Mouse (Mus musculus): ENCODE results near the gene Trmt10c. TPM values are rescaled to one million over a fixed set of nuclear protein-coding genes. Genes with fewer than 3 reads are reported as not detected.
"Not testable (repeated sequence)": the region's sequence is repeated elsewhere in the genome, so short reads cannot be mapped to it uniquely, and the experiment has no call there.

Trmt10c gene
- 24.5 and 26.1 TPM in 2 replicates for polyA plus RNA-seq (2016; fragmentation: Nextera tagmentation; extraction: Ambion mirVana)

DNA sequence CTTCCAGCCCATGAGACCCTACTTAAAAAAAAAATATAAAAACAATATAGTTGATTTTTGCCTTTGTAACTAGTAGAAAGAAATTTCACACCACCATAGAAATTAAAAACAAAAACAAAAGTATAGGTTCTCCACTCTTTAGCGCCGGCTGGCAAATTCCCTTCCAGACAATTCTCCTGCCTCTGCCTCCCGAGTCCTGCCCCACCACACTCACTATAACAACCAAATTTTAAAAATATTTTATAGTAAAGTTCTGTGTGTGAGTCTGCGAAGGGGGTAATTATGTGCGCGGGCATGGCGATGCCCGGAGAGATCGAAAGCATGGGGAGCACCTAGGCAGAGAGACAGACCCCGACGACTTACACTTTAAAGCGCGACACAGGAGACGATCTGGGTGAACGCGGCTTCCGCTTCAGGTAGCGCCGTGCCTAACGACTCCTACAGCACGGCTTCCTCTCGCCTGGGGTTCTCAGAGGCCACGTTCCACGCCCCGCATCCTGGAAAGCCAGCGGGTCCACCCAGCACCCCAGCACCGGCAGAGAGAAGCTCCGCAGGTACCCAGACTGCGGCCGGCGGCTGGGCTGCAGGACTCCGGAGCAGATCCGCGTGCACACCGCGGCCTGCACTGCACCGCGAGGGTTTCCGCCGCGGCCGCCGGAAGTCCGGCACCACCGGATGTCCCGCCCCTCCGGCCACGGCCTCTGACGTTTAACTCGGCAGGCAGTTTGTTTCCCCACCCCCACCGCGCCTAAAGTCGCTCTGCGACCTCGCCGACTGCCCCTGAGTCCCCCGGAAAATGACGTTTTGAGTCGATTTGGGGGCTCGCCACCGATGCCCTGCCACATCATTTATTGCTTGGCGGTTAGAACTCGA is at the start of gene Trmt10c:
Trmt10c (minus strand) TSS at position 682 of the 873 bp plus-strand sequence.
- Histone ChIP-seq H3K27me3 (no peaks in the 10 kb centered on the region), H3K4me3 (peak within 1 kb of the TSS; percentile 94), H3K27ac (replicated peaks) (peak within 1 kb of the TSS; percentile 86), H3K4me2 (replicated peaks) (peak within 1 kb of the TSS; percentile 72), H3K9ac (replicated peaks) (peak within 1 kb of the TSS; percentile 82), H3K9me3 (no peaks in the 10 kb centered on the region), H3K4me1 (peaks cover 15% of the 10 kb centered on the region), H3K36me3 (peaks cover 22% of the 10 kb centered on the region)
- WGBS, result under 1% methylated on average over 58 of the region's 63 CpGs
- peak; percentile 100 for ATAC-seq (ENCODE audit: low FRiP score, low read depth)

DNA sequence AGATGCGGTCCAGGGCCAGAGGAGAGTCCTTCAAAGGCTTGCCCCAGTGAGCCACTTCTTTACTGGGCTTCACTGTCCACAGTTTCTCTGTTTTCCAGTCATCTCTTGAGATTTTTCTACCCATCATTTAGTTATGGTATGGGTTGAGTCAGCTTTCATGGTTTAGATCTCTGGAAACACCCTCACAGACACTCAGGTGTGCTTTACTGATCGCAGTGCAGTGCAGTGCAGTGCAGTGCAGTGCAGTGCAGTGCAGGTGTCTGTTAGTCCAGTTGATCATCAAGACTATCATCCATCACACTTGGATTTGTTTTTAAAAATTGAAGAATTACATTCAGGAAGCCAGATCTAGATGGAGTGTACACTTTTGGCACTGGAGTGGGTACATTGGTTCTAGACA is 48.7 kb upstream of the Trmt10c start:
- Histone ChIP-seq H3K4me3 (no peak overlapping the region), H3K27me3 (no peaks in the 10 kb centered on the region), H3K4me1 (no peaks in the 10 kb centered on the region), H3K27ac (replicated peaks) (no peak overlapping the region), H3K4me2 (replicated peaks) (no peak overlapping the region), H3K9me3 (no peaks in the 10 kb centered on the region), H3K9ac (replicated peaks) (no peak overlapping the region), H3K36me3 (peaks cover 14% of the 10 kb centered on the region; the same call in 1 of the 2 replicates)
- WGBS, result 94% methylated on average over 2 of the region's 2 CpGs
- no peak for ATAC-seq (ENCODE audit: low FRiP score, low read depth)

DNA sequence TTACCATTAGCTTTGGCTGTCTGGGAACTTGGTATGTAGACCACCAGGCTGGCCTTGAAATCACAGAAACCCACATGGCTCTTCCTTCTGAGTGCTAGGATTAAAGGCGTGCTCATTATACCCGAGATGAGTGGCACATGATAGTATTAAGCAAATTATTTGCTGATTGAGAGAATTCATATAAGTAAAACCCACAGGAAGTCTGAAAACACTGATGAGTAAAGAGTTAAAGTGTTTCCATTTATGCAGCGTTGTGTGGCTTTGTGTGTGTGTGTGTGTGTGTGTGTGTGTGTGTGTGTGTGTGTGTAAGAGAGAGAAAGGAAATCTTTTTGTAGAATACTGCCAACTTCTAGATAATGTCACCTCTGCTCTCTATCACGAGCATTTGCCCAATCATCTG is 44.1 kb upstream of the Trmt10c start:
- H3K4me3 ChIP-seq, result no peak overlapping the region
- H3K36me3 ChIP-seq, result peaks cover 8% of the 10 kb centered on the region; the same call in 1 of the 2 replicates
- no peak overlapping the region for H3K9ac ChIP-seq (replicated peaks)
- ATAC-seq (ENCODE audit: low FRiP score, low read depth), result no peak
- H3K27ac ChIP-seq (replicated peaks), result no peak overlapping the region
- H3K4me1 ChIP-seq, result peaks cover 2% of the 10 kb centered on the region; the same call in 1 of the 2 replicates
- H3K4me2 ChIP-seq (replicated peaks), result no peak overlapping the region
- no peaks in the 10 kb centered on the region for H3K9me3 ChIP-seq
- no peaks in the 10 kb centered on the region for H3K27me3 ChIP-seq
- 91% methylated on average over 4 of the region's 4 CpGs for WGBS

DNA sequence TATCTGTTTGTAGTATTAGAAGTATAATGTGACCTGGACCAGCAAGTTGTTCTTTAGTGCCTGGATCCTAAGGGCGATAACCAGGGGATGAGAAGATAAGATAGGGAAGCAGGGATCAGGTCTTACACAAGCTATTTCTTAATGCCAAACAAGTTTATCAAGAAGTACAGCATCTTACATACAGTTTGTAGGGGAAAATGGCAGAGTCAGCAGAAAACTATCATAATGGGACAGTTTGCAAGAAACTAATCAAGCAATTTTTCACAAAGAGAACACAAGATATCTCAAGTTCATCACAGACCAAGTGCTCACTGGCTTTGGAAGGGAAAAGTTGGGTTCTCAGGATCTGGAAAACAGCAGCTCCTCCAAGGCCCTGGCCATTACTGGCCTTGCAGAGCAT is 41.8 kb upstream of the Trmt10c start:
- Histone ChIP-seq H3K36me3 (no peaks in the 10 kb centered on the region), H3K4me1 (peaks cover 13% of the 10 kb centered on the region), H3K27ac (replicated peaks) (no peak overlapping the region), H3K4me2 (replicated peaks) (no peak overlapping the region), H3K9me3 (no peaks in the 10 kb centered on the region), H3K27me3 (no peaks in the 10 kb centered on the region), H3K9ac (replicated peaks) (no peak overlapping the region), H3K4me3 (no peak overlapping the region)
- 96% methylated on average over 1 of the region's 1 CpGs for WGBS
- ATAC-seq (ENCODE audit: low FRiP score, low read depth), result no peak

DNA sequence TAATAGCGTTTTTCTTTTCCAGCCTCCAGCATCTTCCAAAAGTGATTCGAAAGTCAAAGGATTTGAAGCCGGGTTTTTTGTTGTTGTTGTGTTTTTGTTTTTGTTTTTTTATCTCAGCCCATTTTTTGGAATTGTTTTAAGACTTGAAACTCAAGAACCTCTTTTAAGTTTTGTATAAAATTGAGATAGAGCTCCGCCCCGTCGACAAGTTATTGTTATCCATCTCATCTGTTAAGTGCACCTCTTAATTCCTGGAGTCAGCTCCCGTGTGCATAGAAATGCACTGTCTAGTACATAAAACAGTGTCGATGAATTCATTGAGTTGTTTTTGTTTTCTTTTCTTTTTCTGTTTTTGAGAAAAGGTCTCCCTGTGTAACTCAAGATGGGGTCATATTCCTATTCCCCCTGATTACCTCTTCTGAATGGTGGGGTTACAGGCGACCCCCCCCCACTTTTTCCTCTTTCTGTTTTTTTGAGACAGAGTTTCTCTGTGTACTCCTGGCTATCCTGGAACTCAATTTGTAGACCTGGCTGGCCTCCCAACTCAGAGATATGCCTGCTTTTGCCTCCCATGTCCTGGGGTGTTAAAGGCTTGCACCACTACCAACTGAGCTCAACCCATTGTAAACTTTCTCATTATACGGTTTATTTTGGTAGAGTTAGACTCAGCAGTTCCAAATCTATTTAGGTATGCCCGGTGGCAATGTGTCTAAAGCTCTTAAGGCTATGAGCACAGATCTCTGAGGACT is 38.7 kb upstream of the Trmt10c start:
- peak overlapping the region; percentile 74 for H3K4me3 ChIP-seq
- no peaks in the 10 kb centered on the region for H3K9me3 ChIP-seq
- peak overlapping the region; percentile 96 for H3K27ac ChIP-seq (replicated peaks)
- H3K4me2 ChIP-seq (replicated peaks), result peak overlapping the region; percentile 58
- H3K27me3 ChIP-seq, result no peaks in the 10 kb centered on the region
- H3K36me3 ChIP-seq, result no peaks in the 10 kb centered on the region
- 9% methylated on average over 11 of the region's 11 CpGs for WGBS
- peak overlapping the region; percentile 79 for H3K9ac ChIP-seq (replicated peaks)
- no peak for ATAC-seq (ENCODE audit: low FRiP score, low read depth)
- peaks cover 14% of the 10 kb centered on the region for H3K4me1 ChIP-seq

DNA sequence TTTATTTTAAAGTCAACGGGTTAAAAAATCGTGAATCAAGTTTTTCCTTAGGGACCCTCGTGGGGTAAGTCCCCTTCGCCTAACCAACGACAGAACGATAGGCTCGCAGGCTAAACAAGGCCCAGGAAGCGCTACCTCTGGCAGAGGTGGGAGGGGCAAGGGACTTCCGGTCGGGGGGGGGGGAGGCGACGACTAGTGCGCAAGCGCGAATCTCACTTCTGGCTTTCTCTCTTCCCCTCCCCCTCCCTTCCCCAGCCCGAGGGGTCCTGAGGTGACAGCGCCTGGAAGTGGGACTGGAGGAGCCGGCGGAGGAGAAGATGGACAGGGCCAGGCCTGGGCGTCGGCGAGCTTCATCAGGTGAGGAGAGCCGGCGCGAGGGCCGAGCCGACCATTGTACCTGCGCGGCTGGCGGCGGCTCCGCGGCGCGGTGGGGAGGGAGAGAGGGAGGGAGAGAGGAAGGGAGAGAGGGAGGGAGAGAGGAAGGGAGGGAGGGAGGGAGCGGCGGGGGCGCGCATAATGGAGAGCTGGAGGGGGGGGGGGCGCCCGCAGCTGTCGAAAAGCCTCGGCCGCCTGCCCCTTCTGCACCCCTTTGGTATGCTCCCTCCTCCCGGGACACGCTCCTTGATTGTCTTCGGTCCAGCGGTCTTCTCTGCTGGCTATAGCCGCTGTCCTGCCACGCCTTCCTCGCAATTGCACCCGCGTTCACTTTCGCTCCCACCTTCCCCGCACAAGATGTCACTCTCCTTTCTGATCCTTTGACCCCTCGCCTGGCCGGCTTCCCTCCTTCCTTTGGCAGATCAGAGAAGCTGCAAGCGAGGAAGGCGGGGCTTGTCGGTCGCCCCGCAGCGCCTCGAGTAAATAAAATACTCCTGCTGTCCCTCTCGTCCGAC is 37.8 kb upstream of the Trmt10c start:
- peak overlapping the region; percentile 58 for H3K4me2 ChIP-seq (replicated peaks)
- H3K27ac ChIP-seq (replicated peaks), result peak overlapping the region; percentile 96
- peak overlapping the region; percentile 74 for H3K4me3 ChIP-seq
- under 1% methylated on average over 41 of the region's 66 CpGs for WGBS
- H3K9me3 ChIP-seq, result no peaks in the 10 kb centered on the region
- H3K4me1 ChIP-seq, result peaks cover 14% of the 10 kb centered on the region
- peak; percentile 93 for ATAC-seq (ENCODE audit: low FRiP score, low read depth)
- peak overlapping the region; percentile 79 for H3K9ac ChIP-seq (replicated peaks)
- H3K27me3 ChIP-seq, result no peaks in the 10 kb centered on the region
- H3K36me3 ChIP-seq, result no peaks in the 10 kb centered on the region

DNA sequence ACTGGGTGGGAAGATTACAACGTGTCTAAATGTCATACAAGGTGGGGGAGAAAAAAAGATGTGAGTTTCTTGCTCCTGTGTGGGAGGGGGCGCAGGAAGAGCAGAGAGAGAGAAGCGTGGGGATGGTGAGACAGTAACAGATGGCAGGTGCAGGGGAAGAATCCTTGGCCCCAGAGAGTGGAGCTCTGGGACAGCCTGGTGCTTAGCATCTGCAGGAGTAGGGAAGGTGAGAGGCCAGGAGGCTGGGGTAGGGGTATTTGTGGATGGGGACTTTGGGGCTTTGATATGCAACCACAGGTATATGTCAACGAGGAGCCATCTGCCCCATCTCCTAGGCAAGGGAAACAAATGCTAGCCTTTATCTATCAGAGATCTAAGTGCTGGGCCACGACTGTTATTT is 36.9 kb upstream of the Trmt10c start:
- Histone ChIP-seq H3K4me3 (no peak overlapping the region), H3K4me2 (replicated peaks) (0 out of 2 replicates have a peak overlapping the region, but pooled peaks have one; percentile 58)

DNA sequence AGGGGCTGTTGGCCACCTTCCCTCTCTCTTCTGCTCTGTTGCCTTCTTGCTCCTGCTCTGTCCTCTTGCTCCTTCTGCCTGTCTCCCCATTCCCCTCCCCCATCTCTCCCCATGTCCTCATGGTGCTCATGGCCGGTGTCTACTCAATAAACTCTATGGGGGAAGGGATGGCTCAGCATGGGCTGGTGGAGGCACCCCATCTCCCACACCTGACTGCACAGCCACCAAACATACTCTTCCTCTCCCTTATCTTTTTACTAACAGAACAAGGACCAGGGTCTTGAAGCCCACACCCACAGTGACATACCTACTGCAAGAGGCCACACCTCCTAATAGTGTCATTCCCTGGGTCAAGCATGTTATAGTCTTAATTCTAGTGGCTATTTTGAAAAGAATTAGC is 36.5 kb upstream of the Trmt10c start:
- 95% methylated on average over 1 of the region's 1 CpGs for WGBS
- Histone ChIP-seq H3K36me3 (no peaks in the 10 kb centered on the region), H3K9me3 (no peaks in the 10 kb centered on the region), H3K27me3 (no peaks in the 10 kb centered on the region), H3K9ac (replicated peaks) (no peak overlapping the region), H3K4me3 (no peak overlapping the region), H3K4me2 (replicated peaks) (no peak overlapping the region), H3K27ac (replicated peaks) (no peak overlapping the region), H3K4me1 (peaks cover 14% of the 10 kb centered on the region)
- no peak for ATAC-seq (ENCODE audit: low FRiP score, low read depth)

More for the DNA sequence above, 36.9 kb upstream of the Trmt10c start:
- Histone ChIP-seq H3K27me3 (no peaks in the 10 kb centered on the region), H3K9me3 (no peaks in the 10 kb centered on the region), H3K27ac (replicated peaks) (peak overlapping the region; percentile 96; the same call in 1 of the 2 replicates), H3K4me1 (peaks cover 14% of the 10 kb centered on the region), H3K9ac (replicated peaks) (no peak overlapping the region), H3K36me3 (no peaks in the 10 kb centered on the region)
- WGBS, result 86% methylated on average over 5 of the region's 5 CpGs
- no peak for ATAC-seq (ENCODE audit: low FRiP score, low read depth)

DNA sequence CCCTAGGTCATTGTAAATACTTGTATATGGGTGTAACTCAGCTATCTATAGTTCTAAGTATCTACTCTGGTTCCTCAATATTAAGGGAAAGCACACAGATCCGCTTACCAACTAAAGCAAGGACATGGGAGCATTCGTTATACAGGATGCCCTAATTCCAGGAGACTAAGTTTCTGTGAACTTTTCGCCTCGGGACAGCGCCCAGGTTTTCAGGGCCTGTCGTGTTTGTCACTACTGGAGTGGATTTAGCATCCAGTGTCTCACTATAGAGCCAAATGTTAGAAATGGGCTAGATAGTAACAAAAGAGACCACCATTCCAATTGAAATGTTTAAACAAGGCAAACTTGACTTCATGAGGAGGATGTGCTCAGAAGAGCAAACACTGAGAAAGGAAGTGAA is 35.5 kb upstream of the Trmt10c start:
- not testable (repeated sequence) for H3K9me3 ChIP-seq; H3K27ac ChIP-seq (replicated peaks); H3K4me3 ChIP-seq; H3K4me2 ChIP-seq (replicated peaks); H3K27me3 ChIP-seq; H3K9ac ChIP-seq (replicated peaks); ATAC-seq (ENCODE audit: low FRiP score, low read depth); H3K36me3 ChIP-seq
- 90% methylated on average over 6 of the region's 6 CpGs for WGBS
- H3K4me1 ChIP-seq, result peaks cover 14% of the 10 kb centered on the region

DNA sequence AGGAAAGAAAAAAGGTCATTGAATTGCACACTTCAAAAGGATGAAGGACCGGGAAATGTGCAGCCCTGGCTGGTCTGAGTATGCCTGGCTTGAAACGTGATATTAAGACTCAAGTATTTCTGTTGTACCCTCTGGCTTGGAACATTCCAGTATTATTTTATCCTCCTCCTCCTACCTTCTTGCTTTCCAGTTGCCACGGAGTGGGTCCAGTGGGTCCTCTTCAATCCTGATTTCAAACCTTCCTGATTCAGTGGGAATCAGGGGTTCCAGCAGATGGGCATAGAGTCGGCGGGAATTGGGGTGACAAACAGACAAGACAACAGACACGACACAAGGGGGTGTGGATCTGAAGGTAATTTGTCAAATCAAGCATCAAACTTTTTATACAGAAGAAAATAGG is 34.9 kb upstream of the Trmt10c start:
- no peak overlapping the region for H3K4me3 ChIP-seq
- no peaks in the 10 kb centered on the region for H3K36me3 ChIP-seq
- H3K27ac ChIP-seq (replicated peaks), result no peak overlapping the region
- no peak for ATAC-seq (ENCODE audit: low FRiP score, low read depth)
- 79% methylated on average over 6 of the region's 6 CpGs for whole genome bisulfite sequencing
- peaks cover 14% of the 10 kb centered on the region for H3K4me1 ChIP-seq
- H3K9ac ChIP-seq (replicated peaks), result no peak overlapping the region
- H3K4me2 ChIP-seq (replicated peaks), result no peak overlapping the region
- H3K27me3 ChIP-seq, result no peaks in the 10 kb centered on the region
- H3K9me3 ChIP-seq, result no peaks in the 10 kb centered on the region

DNA sequence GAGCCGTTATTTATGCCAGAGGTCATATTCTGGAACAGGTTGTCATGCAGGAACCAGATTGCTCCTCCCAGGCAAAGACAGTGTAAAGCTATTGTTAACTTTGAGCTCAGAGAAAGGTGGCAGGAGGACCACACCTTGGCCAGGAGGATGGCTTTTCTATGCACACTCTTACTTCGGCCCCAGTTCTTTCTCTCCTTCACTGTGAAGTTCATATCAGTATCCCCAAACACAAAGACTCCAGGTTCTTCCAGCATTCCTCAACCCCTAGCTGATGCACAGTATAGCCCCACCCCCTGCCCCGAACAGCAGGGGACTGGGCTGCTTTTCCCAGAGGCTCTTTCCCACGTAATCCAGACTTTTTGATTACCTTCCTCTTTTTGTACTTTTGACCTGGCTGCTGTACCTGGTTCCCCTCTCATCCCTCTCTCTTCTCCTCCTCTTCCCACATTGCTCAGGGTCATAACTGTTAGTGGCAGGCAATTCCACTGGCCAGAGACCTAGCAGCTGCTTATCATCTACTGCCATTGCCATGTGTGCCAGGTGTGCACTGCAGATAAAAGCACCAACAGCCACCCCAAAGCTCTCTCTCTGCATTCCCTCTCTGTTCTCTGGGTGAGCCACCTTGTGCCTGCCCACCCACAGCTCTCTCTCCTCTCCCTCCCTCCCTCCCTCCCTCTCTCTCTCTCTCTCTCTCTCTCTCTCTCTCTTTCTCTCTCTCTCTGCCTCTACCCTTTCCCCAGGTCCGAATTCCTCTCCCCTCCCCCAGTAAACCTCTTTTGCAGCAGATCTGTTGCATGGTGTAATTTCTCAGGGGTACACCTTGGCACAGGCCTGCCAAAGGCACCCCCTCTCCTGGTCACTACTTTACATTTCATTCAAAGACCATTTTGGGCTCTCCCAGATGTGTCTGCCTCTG is 34.0 kb upstream of the Trmt10c start:
- peaks cover 11% of the 10 kb centered on the region for H3K4me1 ChIP-seq
- no peaks in the 10 kb centered on the region for H3K27me3 ChIP-seq
- ATAC-seq (ENCODE audit: low FRiP score, low read depth), result no peak
- no peaks in the 10 kb centered on the region for H3K9me3 ChIP-seq
- no peak overlapping the region for H3K27ac ChIP-seq (replicated peaks)
- H3K4me2 ChIP-seq (replicated peaks), result no peak overlapping the region
- WGBS, result 45% methylated on average over 5 of the region's 5 CpGs
- H3K4me3 ChIP-seq, result no peak overlapping the region
- H3K36me3 ChIP-seq, result no peaks in the 10 kb centered on the region
- H3K9ac ChIP-seq (replicated peaks), result no peak overlapping the region
